Mouse (Mus musculus): ENCODE measurements around the gene Cpt1b. TPM values are rescaled to one million over a fixed set of nuclear protein-coding genes. Genes with fewer than 3 reads are reported as not detected.

The Cpt1b gene
- total RNA-seq, 1 experiment: 2.7 TPM

- no peak for DNase-seq (ENCODE audit: low read depth, low spot score)
- Histone ChIP-seq H3K9me3 (ENCODE audit: control insufficient read depth, insufficient read depth, low read depth, low read length) (no peaks in the 10 kb centered on the region), H3K36me3 (ENCODE audit: control insufficient read depth, insufficient read depth, low read length, poor library complexity, severe bottlenecking) (peaks cover 5% of the 10 kb centered on the region; the same call in 1 of the 2 replicates), H3K4me1 (ENCODE audit: control insufficient read depth in 2 of 2, insufficient read depth in 2 of 2, low read length in 2 of 2, poor library complexity in 1 of 2) (peaks cover 9 to 30% of the 10 kb centered on the region in 2 experiments), H3K27ac (ENCODE audit: insufficient read depth, low read depth, low read length, poor library complexity, severe bottlenecking) (no peak overlapping the region), H3K9ac (ENCODE audit: insufficient read depth, low read depth, low read length, poor library complexity, severe bottlenecking) (no peak overlapping the region), H3K4me3 (ENCODE audit: insufficient read depth in 1 of 2, low read depth in 1 of 2, low read length in 2 of 2, poor library complexity in 1 of 2, severe bottlenecking in 1 of 2) (no peak overlapping the region)
- in situ Hi-C loops (cut with MboI; ENCODE audit: low sequenced_read_pairs in 2 of 2, unreplicated experiment in 2 of 2): no loop called here
- no peak for TF ChIP-seq MAFK (IDR thresholded peaks at IDR 0.05; ENCODE audit: insufficient read depth, low read depth, low read length)
- TF ChIP-seq ZNF384 (IDR thresholded peaks at IDR 0.05; ENCODE audit: low read depth, low read length): no peak
- no peak for TF ChIP-seq CHD2 (IDR thresholded peaks at IDR 0.05; ENCODE audit: low read depth, low read length)
- no peak for TF ChIP-seq ZC3H11A (IDR thresholded peaks at IDR 0.05; ENCODE audit: borderline replicate concordance, low read depth, low read length)
- no peak for TF ChIP-seq HCFC1 (IDR thresholded peaks at IDR 0.05; ENCODE audit: borderline replicate concordance, insufficient read depth, low read length)
Observed at GRCm38 (mm10) chr15:89473370-89473769, 47.7 kb upstream of the Cpt1b start.

GRCm38 (mm10) chr15:89471476-89471875 lies 45.8 kb upstream of the Cpt1b start:
- DNase-seq (ENCODE audit: low read depth, low spot score): no peak
- H3K9me3 ChIP-seq (ENCODE audit: control insufficient read depth, insufficient read depth, low read depth, low read length): no peaks in the 10 kb centered on the region
- peaks cover 7 to 24% of the 10 kb centered on the region in 2 experiments for H3K4me1 ChIP-seq (ENCODE audit: control insufficient read depth in 2 of 2, insufficient read depth in 2 of 2, low read length in 2 of 2, poor library complexity in 1 of 2)
- no peak overlapping the region for H3K4me3 ChIP-seq (ENCODE audit: insufficient read depth in 1 of 2, low read depth in 1 of 2, low read length in 2 of 2, poor library complexity in 1 of 2, severe bottlenecking in 1 of 2)
- in situ Hi-C loops (cut with MboI; ENCODE audit: low sequenced_read_pairs in 2 of 2, unreplicated experiment in 2 of 2): no loop called here
- H3K36me3 ChIP-seq (ENCODE audit: control insufficient read depth, insufficient read depth, low read length, poor library complexity, severe bottlenecking): peaks cover 5% of the 10 kb centered on the region; the same call in 1 of the 2 replicates
- no peak overlapping the region for H3K27ac ChIP-seq (ENCODE audit: insufficient read depth, low read depth, low read length, poor library complexity, severe bottlenecking)
- no peak overlapping the region for H3K9ac ChIP-seq (ENCODE audit: insufficient read depth, low read depth, low read length, poor library complexity, severe bottlenecking)
- TF ChIP-seq CHD2 (IDR thresholded peaks at IDR 0.05; ENCODE audit: low read depth, low read length) (no peak), MAFK (IDR thresholded peaks at IDR 0.05; ENCODE audit: insufficient read depth, low read depth, low read length) (no peak), ZNF384 (IDR thresholded peaks at IDR 0.05; ENCODE audit: low read depth, low read length) (no peak), ZC3H11A (IDR thresholded peaks at IDR 0.05; ENCODE audit: borderline replicate concordance, low read depth, low read length) (no peak), HCFC1 (IDR thresholded peaks at IDR 0.05; ENCODE audit: borderline replicate concordance, insufficient read depth, low read length) (no peak)

GRCm38 (mm10) chr15:89468577-89468976 lies 42.9 kb upstream of the Cpt1b start:
- Histone ChIP-seq H3K4me1 (ENCODE audit: control insufficient read depth in 2 of 2, insufficient read depth in 2 of 2, low read length in 2 of 2, poor library complexity in 1 of 2) (peaks cover 6 to 15% of the 10 kb centered on the region in 2 experiments; a peak in 3 of 4 replicates), H3K4me3 (ENCODE audit: insufficient read depth in 1 of 2, low read depth in 1 of 2, low read length in 2 of 2, poor library complexity in 1 of 2, severe bottlenecking in 1 of 2) (no peak overlapping the region), H3K36me3 (ENCODE audit: control insufficient read depth, insufficient read depth, low read length, poor library complexity, severe bottlenecking) (peaks cover 3% of the 10 kb centered on the region; the same call in 1 of the 2 replicates), H3K9ac (ENCODE audit: insufficient read depth, low read depth, low read length, poor library complexity, severe bottlenecking) (no peak overlapping the region), H3K9me3 (ENCODE audit: control insufficient read depth, insufficient read depth, low read depth, low read length) (no peaks in the 10 kb centered on the region), H3K27ac (ENCODE audit: insufficient read depth, low read depth, low read length, poor library complexity, severe bottlenecking) (no peak overlapping the region)
- TF ChIP-seq ZC3H11A (IDR thresholded peaks at IDR 0.05; ENCODE audit: borderline replicate concordance, low read depth, low read length): no peak
- no peak for TF ChIP-seq CHD2 (IDR thresholded peaks at IDR 0.05; ENCODE audit: low read depth, low read length)
- TF ChIP-seq HCFC1 (IDR thresholded peaks at IDR 0.05; ENCODE audit: borderline replicate concordance, insufficient read depth, low read length): no peak
- in situ Hi-C loops (cut with MboI; ENCODE audit: low sequenced_read_pairs in 2 of 2, unreplicated experiment in 2 of 2): no loop called here
- DNase-seq (ENCODE audit: low read depth, low spot score): no peak

- Histone ChIP-seq H3K36me3 (ENCODE audit: control insufficient read depth, insufficient read depth, low read length, poor library complexity, severe bottlenecking) (no peaks in the 10 kb centered on the region), H3K9me3 (ENCODE audit: control insufficient read depth, insufficient read depth, low read depth, low read length) (no peaks in the 10 kb centered on the region), H3K4me1 (ENCODE audit: control insufficient read depth in 2 of 2, insufficient read depth in 2 of 2, low read length in 2 of 2, poor library complexity in 1 of 2) (peaks cover 6 to 9% of the 10 kb centered on the region in 2 experiments; a peak in 2 of 4 replicates), H3K27ac (ENCODE audit: insufficient read depth, low read depth, low read length, poor library complexity, severe bottlenecking) (no peak overlapping the region), H3K9ac (ENCODE audit: insufficient read depth, low read depth, low read length, poor library complexity, severe bottlenecking) (no peak overlapping the region), H3K4me3 (ENCODE audit: insufficient read depth in 1 of 2, low read depth in 1 of 2, low read length in 2 of 2, poor library complexity in 1 of 2, severe bottlenecking in 1 of 2) (no peak overlapping the region)
- TF ChIP-seq MAFK (IDR thresholded peaks at IDR 0.05; ENCODE audit: insufficient read depth, low read depth, low read length) (no peak), ZC3H11A (IDR thresholded peaks at IDR 0.05; ENCODE audit: borderline replicate concordance, low read depth, low read length) (no peak), ZNF384 (IDR thresholded peaks at IDR 0.05; ENCODE audit: low read depth, low read length) (peak; percentile 82; the same call in 1 of the 2 replicates)
- in situ Hi-C loops (cut with MboI; ENCODE audit: low sequenced_read_pairs in 2 of 2, unreplicated experiment in 2 of 2): no loop called here
- DNase-seq (ENCODE audit: low read depth, low spot score): no peak
Observed at GRCm38 (mm10) chr15:89465052-89465451, 39.4 kb upstream of the Cpt1b start.
